Mouse (Mus musculus) limb, embryonic 12.5 days (tissue): Measurements from ENCODE around the gene Cox7a1. TPM values are rescaled to one million over a fixed set of nuclear protein-coding genes. Genes with fewer than 3 reads are reported as not detected.

ENCODE experiments used
- polyA plus RNA-seq: library from polyadenylated mRNA; unstranded; fragments of >200 nt; fragmentation: Nextera tagmentation; extraction: Ambion mirVana; gene quantifications from 2 replicates; pipeline ENCODE4 v1.2.1, GENCODE M21; 2016

Cox7a1 gene
- polyA plus RNA-seq, 1 experiment from 2014 or later: 2.4 TPM

Other genes starting within 250 kb of the Cox7a1 start
- 15.5 and 18.0 TPM in 2 replicates for gene Zfp74, start 230.1 kb upstream of the Cox7a1 start, polyA plus RNA-seq
- 31.5 and 33.0 TPM in 2 replicates for gene Zfp568, start 200.2 kb upstream of the Cox7a1 start, polyA plus RNA-seq
- gene Zfp14, start 132.8 kb upstream of the Cox7a1 start, polyA plus RNA-seq: 4.7 and 4.8 TPM in 2 replicates
- gene Zfp82, start 111.2 kb upstream of the Cox7a1 start, polyA plus RNA-seq: 6.8 and 7.1 TPM in 2 replicates
- gene Gm26920, start 93.7 kb upstream of the Cox7a1 start, polyA plus RNA-seq: 3.4 and 3.7 TPM in 2 replicates
- 17.0 and 25.0 TPM in 2 replicates for gene Zfp566, start 93.6 kb upstream of the Cox7a1 start, polyA plus RNA-seq
- 138 and 146 TPM in 2 replicates for gene Zfp260, start 89.4 kb upstream of the Cox7a1 start, polyA plus RNA-seq
- gene Zfp382, start 62.2 kb upstream of the Cox7a1 start, polyA plus RNA-seq: 11.8 and 16.7 TPM in 2 replicates
- gene Zfp146, start 14.4 kb upstream of the Cox7a1 start, polyA plus RNA-seq: 19.1 and 23.0 TPM in 2 replicates
- 75.6 and 77.9 TPM in 2 replicates for gene Capns1, start 14.7 kb downstream of the Cox7a1 start, polyA plus RNA-seq
- gene Polr2i, start 47.8 kb downstream of the Cox7a1 start, polyA plus RNA-seq: 174 and 182 TPM in 2 replicates
- gene Tbcb, start 48.1 kb downstream of the Cox7a1 start, polyA plus RNA-seq: 214 and 222 TPM in 2 replicates
- not detected in 2 replicates for gene Ovol3, start 51.6 kb downstream of the Cox7a1 start, polyA plus RNA-seq
- gene Thap8, start 96.0 kb downstream of the Cox7a1 start, polyA plus RNA-seq: 0.15 and 0.26 TPM in 2 replicates
- gene Wdr62, start 96.3 kb downstream of the Cox7a1 start, polyA plus RNA-seq: 9.7 and 10.6 TPM in 2 replicates
- 39.7 and 46.6 TPM in 2 replicates for gene Clip3, start 107.6 kb downstream of the Cox7a1 start, polyA plus RNA-seq
- 101 TPM in 2 replicates for gene Alkbh6, start 124.6 kb downstream of the Cox7a1 start, polyA plus RNA-seq
- 84.6 and 98.6 TPM in 2 replicates for gene Syne4, start 130.7 kb downstream of the Cox7a1 start, polyA plus RNA-seq
- gene E130208F15Rik, start 137.6 kb downstream of the Cox7a1 start, polyA plus RNA-seq: 0.97 and 5.0 TPM in 2 replicates
- gene Sdhaf1, start 139.8 kb downstream of the Cox7a1 start, polyA plus RNA-seq: 20.7 and 23.6 TPM in 2 replicates
- 6.2 and 6.6 TPM in 2 replicates for gene Lrfn3, start 178.6 kb downstream of the Cox7a1 start, polyA plus RNA-seq
- gene Tyrobp, start 229.6 kb downstream of the Cox7a1 start, polyA plus RNA-seq: 14.1 and 19.6 TPM in 2 replicates
- gene Hcst, start 235.7 kb downstream of the Cox7a1 start, polyA plus RNA-seq: 0.77 TPM in 1 of 2 replicates, not detected in the other
- gene Nfkbid, start 237.6 kb downstream of the Cox7a1 start, polyA plus RNA-seq: 1.2 and 1.3 TPM in 2 replicates